Mouse (Mus musculus) embryo, embryonic 11 days (tissue): Measurements from ENCODE around the gene Rita1.

Source experiments
- DNase-seq: peaks from one replicate; pipeline ENCODE4 v3.0.0-alpha.2; 2015

The Rita1 gene

DNA sequence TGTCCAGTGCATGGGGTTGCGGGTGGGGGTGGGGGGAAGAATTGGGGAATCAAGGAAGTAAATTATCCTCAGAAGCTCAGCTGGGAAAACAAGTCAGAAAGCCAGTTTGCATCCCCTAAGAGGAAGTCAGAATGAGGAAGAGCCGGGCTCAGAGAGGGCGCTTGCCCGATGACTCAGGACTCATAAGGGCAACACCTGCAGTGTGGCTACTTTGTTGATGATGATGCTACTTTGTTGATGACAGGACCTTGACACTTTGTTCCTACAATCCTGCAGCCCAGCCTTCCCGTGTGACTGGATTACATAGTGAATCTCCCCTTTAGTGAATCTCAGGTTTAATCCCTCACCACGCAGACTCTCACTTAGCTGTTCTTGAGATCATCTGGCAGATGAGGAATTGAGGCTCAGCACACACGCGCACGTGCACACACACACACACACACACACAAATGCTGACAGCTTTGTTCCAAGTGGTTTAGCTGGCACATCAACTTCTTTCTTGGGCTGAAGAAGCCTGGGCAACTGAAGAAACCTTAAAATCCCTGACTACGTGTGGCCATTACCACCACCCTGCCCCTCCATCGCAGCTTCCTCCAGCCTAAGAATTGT lies 42.0 kb downstream of the Rita1 start:
- DNase-seq: no peak

GRCm38 (mm10) chr5:120569791-120570190 lies 42.6 kb downstream of the Rita1 start:
- no peak for DNase-seq

DNA sequence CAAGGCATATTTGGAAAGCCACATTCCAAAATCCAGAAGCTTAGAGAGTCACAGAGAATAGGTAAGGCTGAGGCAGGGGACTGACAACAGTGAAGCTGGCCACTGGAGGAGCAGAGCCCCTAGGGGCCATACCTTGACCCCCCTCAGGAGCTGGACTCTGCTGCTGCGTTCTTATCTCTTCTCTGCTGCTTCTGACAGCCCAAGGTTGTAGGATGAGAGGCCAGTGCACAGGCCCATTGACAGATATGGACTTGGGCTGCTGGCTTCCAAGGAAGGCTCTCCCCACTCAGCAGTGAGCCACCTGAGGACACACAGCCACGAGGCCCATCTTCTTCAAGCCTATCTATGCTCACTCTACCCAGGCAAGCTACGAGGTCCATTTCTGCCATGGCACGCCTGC lies 43.4 kb downstream of the Rita1 start:
- no peak for DNase-seq

DNA sequence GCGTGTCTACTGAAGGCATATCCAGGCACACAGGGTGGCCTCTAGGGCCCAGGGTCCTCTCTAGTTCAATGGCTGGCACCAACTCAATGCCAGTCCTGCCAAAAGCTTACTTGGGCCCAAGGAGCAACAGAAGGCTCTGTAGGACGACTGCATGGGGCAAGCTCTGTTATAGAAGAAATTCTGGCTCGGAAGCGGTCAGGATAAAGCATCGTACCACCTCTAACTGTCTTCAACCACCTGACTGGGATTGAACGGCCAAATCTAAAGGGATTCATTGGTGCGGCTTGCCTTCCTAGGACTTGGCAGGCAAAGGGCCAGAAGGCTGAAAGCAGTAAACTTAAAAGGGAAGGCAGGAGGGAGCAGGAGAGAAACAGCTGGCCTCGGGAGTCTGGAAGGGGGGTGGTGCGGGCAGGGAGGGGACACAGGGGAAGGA lies 44.0 kb downstream of the Rita1 start:
- no peak for DNase-seq

- DNase-seq: no peak
Observed at GRCm38 (mm10) chr5:120567761-120568211, 44.6 kb downstream of the Rita1 start.

DNA sequence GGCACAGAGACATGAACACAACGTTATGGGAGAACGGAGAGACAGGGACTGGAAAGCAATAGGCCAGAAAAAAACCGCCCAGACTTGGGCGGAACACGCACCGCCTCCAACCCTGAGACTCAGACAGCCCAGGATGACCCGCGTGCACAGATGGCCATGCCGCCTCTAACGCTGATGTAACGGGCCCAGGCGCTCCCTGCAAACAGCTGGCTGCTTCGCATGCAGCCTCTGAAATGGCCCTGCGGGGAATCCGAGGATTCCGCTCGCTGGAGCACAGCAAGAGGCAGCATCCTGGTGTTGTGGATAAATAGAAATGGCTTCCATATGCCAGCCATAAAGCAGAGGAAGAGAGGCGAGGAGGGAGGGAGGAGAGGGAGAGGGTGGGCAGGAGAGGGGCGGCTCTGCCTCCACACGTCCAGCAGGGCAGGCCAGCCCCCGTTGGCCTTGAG lies 45.1 kb downstream of the Rita1 start:
- DNase-seq: peak; percentile 84

GRCm38 (mm10) chr5:120566681-120567252 lies 45.6 kb downstream of the Rita1 start:
- no peak for DNase-seq

- DNase-seq: no peak
Observed at GRCm38 (mm10) chr5:120566101-120566500, 46.3 kb downstream of the Rita1 start.

GRCm38 (mm10) chr5:120565171-120565905 lies 47.1 kb downstream of the Rita1 start:
- no peak for DNase-seq

- DNase-seq: no peak
Observed at GRCm38 (mm10) chr5:120563914-120564311, 48.5 kb downstream of the Rita1 start.

- DNase-seq: peak; percentile 77
Observed at GRCm38 (mm10) chr5:120562956-120563913, 49.2 kb downstream of the Rita1 start.

- peak; percentile 74 for DNase-seq
Observed at GRCm38 (mm10) chr5:120560616-120561311, 51.6 kb downstream of the Rita1 start.

DNA sequence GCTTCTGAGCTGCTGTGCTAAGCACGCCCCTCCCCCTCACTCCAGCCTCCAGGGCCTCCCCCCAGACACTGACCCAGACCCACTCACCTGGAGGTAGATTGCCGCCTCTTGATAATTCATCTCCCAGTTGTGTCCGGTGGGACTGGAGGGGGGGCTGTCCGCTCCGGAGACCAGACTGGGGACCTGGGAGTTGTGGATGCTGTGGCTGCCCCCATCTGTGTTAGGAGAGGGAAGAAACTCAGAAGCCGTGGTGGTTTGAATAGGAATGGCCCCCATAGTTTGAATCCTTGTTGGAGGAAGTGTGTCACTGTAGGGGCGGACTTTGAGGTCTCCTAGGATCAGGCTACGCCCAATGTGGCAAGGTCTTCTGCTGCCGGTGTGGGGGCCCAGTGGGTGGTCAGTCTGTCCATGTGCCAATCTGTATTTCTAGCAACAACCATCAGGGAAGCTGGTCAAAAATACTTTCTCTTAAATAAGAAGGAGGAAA lies 52.2 kb downstream of the Rita1 start:
- no peak for DNase-seq

GRCm38 (mm10) chr5:120558762-120559161 lies 53.6 kb downstream of the Rita1 start:
- DNase-seq: no peak

GRCm38 (mm10) chr5:120558041-120558440 lies 54.3 kb downstream of the Rita1 start:
- DNase-seq: no peak

GRCm38 (mm10) chr5:120555871-120556270 lies 56.5 kb downstream of the Rita1 start:
- no peak for DNase-seq

DNA sequence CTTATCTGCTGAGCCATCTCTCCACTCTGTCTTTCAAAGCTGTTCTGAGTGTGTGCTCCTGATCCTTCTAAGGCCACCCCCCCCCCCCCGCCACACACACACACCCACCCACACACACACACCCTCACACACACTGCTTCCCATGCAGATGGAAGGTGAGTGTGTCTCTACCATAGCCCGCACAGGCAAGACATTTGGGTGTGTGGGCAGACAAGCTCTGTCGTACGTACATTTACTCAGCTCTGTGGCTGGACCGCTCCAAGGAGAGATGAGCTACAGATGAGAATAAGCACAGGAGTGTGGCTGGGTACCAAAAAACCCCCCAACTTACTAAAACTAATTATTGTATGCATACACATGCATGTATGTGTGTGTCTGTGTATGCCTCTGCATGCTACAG lies 61.7 kb downstream of the Rita1 start:
- no peak for DNase-seq

DNA sequence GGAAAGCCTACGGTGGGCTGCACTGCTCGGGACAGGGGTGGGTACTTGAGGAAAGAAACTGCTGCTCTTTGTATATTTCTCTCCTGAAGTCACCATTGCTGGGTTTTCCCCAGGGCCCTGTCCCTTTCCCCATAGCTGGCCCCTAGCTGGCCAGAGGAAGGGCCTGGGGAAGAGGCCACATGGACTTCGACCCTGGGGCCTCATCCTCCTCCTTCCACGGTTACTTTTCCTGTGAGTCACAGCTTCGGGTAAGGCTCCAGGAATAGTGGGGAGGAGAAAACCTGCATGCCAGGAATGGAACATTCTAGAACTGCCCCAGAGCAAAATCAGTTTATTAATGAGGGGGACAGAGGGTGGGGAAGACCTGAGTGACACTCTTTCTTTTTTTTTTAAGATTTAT lies 62.3 kb downstream of the Rita1 start:
- no peak for DNase-seq

DNA sequence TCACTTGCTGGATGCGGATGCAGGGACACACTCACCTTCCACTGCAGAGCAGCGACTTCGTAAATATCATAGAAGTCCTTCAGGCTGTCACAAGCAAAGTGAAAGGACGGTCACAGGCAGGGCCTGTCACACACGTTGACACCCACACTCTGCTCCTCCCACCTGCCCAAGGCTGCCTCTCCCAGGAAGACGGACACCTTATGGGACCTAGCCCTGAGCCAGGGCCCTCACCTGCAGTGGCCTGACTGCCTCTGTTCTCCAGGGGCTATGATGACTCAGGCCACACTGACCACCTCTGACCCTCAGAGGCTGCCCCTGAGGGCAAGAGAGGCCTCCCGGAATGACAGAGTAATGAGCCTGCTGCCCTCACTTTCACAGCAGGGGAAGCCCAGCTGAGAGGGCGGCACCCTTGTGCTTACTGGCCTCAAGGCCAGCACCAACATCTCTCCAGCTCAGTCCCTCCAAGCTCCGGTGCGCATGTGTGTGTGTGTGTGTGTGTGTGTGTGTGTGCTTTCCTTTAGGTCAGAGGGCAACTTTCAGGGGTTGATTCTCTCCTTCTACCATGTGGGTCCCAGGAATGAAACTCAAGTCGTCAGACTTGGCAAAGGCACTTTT lies 64.0 kb downstream of the Rita1 start:
- no peak for DNase-seq
